Mouse (Mus musculus) hindbrain, embryonic 12.5 days (tissue): ENCODE data around the gene Gm20388. TPM values are rescaled to one million over a fixed set of nuclear protein-coding genes. Genes with fewer than 3 reads are reported as not detected.

Experiments used
- ATAC-seq: fragments of 200-750 bp; cut with Nextera tagmentation; 2 replicates; pipeline ENCODE4 v1.8.0; 2017; ENCODE audit warnings: moderate TSS enrichment; ENCODE audit not compliant: low FRiP score
- H3K27ac ChIP-seq: fragments of 300-500 bp; sonication (generic); 2 replicates; pipeline ENCODE4 v1.5.1; 2016; ENCODE audit warnings: mild to moderate bottlenecking
- H3K27me3 ChIP-seq: fragments of 300-500 bp; sonication (generic); 2 replicates; pipeline ENCODE4 v1.6.1; 2016; ENCODE audit warnings: mild to moderate bottlenecking
- H3K36me3 ChIP-seq: fragments of 300-500 bp; sonication (generic); 2 replicates; pipeline ENCODE4 v1.6.1; 2016; ENCODE audit warnings: mild to moderate bottlenecking
- H3K4me1 ChIP-seq: fragments of 300-500 bp; sonication (generic); 2 replicates; pipeline ENCODE4 v1.6.1; 2016
- H3K4me2 ChIP-seq: fragments of 300-500 bp; sonication (generic); replicated peaks from 2 replicates; pipeline ENCODE4 v1.6.1; 2016; ENCODE audit warnings: mild to moderate bottlenecking
- H3K4me3 ChIP-seq: fragments of 300-500 bp; sonication (generic); 2 replicates; pipeline ENCODE4 v1.5.1; 2016; ENCODE audit warnings: mild to moderate bottlenecking
- H3K9ac ChIP-seq: fragments of 300-500 bp; sonication (generic); 2 replicates; pipeline ENCODE4 v1.6.1; 2016; ENCODE audit warnings: mild to moderate bottlenecking, moderate library complexity
- H3K9me3 ChIP-seq: fragments of 300-500 bp; sonication (generic); replicated peaks from 2 replicates; pipeline ENCODE4 v1.6.1; 2016; ENCODE audit warnings: mild to moderate bottlenecking
- WGBS: fragments of 180-500 bp; shearing (Covaris S2); methylation state at CpG from one replicate; pipeline ENCODE4 v1.1.7; 2016; 5-methylcytosine and 5-hydroxymethylcytosine counted together
- polyA plus RNA-seq: library from polyadenylated mRNA; unstranded; fragments of >200 nt; fragmentation: Nextera tagmentation; extraction: Ambion mirVana; gene quantifications from 2 replicates; pipeline ENCODE4 v1.2.1, GENCODE M21; 2016

Gene Gm20388
- polyA plus RNA-seq, 1 experiment from 2014 or later = not detected

GRCm38 (mm10) chr8:123361082-123361739, 3450.6 kb downstream of the Gm20388 start:
- WGBS = 43% methylated on average over 12 of the region's 12 CpGs
- peak overlapping the region; percentile 40 for H3K27ac ChIP-seq

GRCm38 (mm10) chr8:123373403-123374238, 3463.0 kb downstream of the Gm20388 start, which contains the start of gene Tcf25:
TSS of gene Tcf25 (plus strand) at chr8:123373753.
- Histone ChIP-seq H3K4me3 (peak within 1 kb of the TSS; percentile 83), H3K4me2 (peak within 1 kb of the TSS; percentile 78), H3K36me3 (peaks cover 16% of the 10 kb centered on the region), H3K9me3 (no peaks in the 10 kb centered on the region), H3K27me3 (no peaks in the 10 kb centered on the region; the same call in 1 of the 2 replicates), H3K9ac (peak within 1 kb of the TSS; percentile 81), H3K27ac (peak within 1 kb of the TSS; percentile 94), H3K4me1 (peaks cover 19% of the 10 kb centered on the region)
- under 1% methylated on average over 75 of the region's 75 CpGs for WGBS
- peak; percentile 91 for ATAC-seq

More at GRCm38 (mm10) chr8:123361082-123361739, 3450.6 kb downstream of the Gm20388 start:
- Histone ChIP-seq H3K4me3 (no peak overlapping the region), H3K27me3 (no peaks in the 10 kb centered on the region), H3K9ac (no peak overlapping the region), H3K9me3 (no peaks in the 10 kb centered on the region), H3K36me3 (peaks cover 61% of the 10 kb centered on the region), H3K4me1 (no peaks in the 10 kb centered on the region), H3K4me2 (no peak overlapping the region)
- ATAC-seq = peak; percentile 67

GRCm38 (mm10) chr8:123374239-123374578, 3463.6 kb downstream of the Gm20388 start:
- under 1% methylated on average over 20 of the region's 20 CpGs for WGBS
- peak overlapping the region; percentile 81 for H3K9ac ChIP-seq
- peaks cover 11% of the 10 kb centered on the region; the same call in 1 of the 2 replicates for H3K36me3 ChIP-seq
- peak overlapping the region; percentile 78 for H3K4me2 ChIP-seq
- H3K9me3 ChIP-seq = no peaks in the 10 kb centered on the region
- H3K4me3 ChIP-seq = peak overlapping the region; percentile 83
- peak overlapping the region; percentile 94 for H3K27ac ChIP-seq
- no peaks in the 10 kb centered on the region; the same call in 1 of the 2 replicates for H3K27me3 ChIP-seq
- peak; percentile 80 for ATAC-seq
- peaks cover 19% of the 10 kb centered on the region for H3K4me1 ChIP-seq

DNA sequence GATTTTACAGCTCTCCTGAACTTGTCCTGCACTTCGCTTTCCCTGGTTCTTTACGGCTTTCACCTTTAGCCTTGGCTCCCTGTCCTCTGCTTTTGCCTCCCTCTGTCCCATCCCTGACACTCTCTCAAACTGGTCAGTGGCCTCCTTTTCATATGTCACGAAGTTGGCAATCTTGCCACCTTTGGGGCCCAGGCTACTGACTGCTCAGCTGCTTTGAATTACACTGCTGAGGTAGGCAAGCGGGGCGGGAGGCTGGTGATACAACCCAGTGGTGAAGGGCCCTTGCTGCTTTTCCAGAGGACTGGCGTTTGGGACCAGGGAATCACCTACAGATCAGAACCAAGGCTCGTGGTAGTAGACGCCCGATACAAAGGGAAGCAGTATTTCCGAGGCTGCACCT, 3465.1 kb downstream of the Gm20388 start:
- no peak for ATAC-seq
- Histone ChIP-seq H3K36me3 (peaks cover 6% of the 10 kb centered on the region), H3K4me1 (peaks cover 19% of the 10 kb centered on the region), H3K4me3 (no peak overlapping the region), H3K27me3 (no peaks in the 10 kb centered on the region; the same call in 1 of the 2 replicates), H3K4me2 (no peak overlapping the region), H3K9ac (peak overlapping the region; percentile 35; the same call in 1 of the 2 replicates), H3K9me3 (no peaks in the 10 kb centered on the region), H3K27ac (no peak overlapping the region; the same call in 1 of the 2 replicates)
- 84% methylated on average over 10 of the region's 10 CpGs for WGBS

- 60% methylated on average over 8 of the region's 8 CpGs for WGBS
- peaks cover 10% of the 10 kb centered on the region for H3K36me3 ChIP-seq
- no peaks in the 10 kb centered on the region; the same call in 1 of the 2 replicates for H3K27me3 ChIP-seq
- H3K27ac ChIP-seq = no peak overlapping the region; the same call in 1 of the 2 replicates
- no peak overlapping the region for H3K4me3 ChIP-seq
- no peak for ATAC-seq
- no peak overlapping the region for H3K4me2 ChIP-seq
- H3K9me3 ChIP-seq = no peaks in the 10 kb centered on the region
- no peak overlapping the region; the same call in 1 of the 2 replicates for H3K9ac ChIP-seq
- H3K4me1 ChIP-seq = peaks cover 19% of the 10 kb centered on the region
Observed at GRCm38 (mm10) chr8:123376106-123376505, 3465.5 kb downstream of the Gm20388 start.

DNA sequence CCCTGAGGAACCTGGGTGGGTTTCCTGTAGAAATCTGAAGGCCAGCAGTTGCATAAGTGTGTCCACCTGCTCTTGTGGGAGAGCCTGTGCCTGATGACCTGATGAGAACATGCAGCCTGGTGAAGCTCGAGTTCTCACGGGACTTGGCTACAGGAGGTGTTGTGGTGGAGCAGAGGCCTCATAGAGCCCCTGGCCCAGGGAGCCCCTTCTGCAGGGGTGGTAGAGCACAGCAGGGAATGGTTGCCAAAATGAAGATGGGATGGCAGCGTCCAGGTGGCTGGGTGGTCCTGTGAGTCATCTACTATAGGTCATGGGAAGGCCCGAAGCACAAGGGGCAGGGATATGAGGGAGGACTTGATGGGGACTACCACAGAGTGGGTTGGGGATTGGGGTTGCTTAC, 3471.1 kb downstream of the Gm20388 start:
- H3K27ac ChIP-seq = no peak overlapping the region
- H3K36me3 ChIP-seq = peaks cover 66% of the 10 kb centered on the region
- WGBS = 93% methylated on average over 4 of the region's 4 CpGs
- H3K9me3 ChIP-seq = no peaks in the 10 kb centered on the region
- H3K9ac ChIP-seq = no peak overlapping the region
- no peak for ATAC-seq
- H3K27me3 ChIP-seq = no peaks in the 10 kb centered on the region
- H3K4me3 ChIP-seq = no peak overlapping the region
- H3K4me1 ChIP-seq = no peaks in the 10 kb centered on the region
- no peak overlapping the region for H3K4me2 ChIP-seq

DNA sequence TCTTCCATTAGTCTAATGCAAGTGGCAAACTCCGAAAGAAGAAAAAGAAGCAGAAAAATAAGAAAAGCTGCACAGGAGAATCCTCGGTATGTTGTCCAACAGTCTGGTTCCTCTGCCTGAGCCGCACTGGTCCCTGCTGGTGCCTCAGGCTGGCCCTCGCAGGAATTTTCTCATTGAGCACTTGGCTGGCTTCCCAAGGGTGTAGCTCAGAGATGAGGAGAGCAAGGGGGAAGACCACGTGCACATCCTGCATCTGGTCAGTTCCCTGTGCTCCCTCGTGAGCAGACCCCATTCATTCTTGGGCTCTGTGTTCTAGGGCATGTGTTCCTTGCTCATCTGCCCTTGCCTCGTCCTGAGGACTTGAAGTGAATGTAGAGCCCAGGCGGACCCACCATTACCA, 3471.9 kb downstream of the Gm20388 start:
- Histone ChIP-seq H3K27me3 (no peaks in the 10 kb centered on the region), H3K4me1 (no peaks in the 10 kb centered on the region), H3K4me3 (no peak overlapping the region), H3K27ac (no peak overlapping the region), H3K4me2 (no peak overlapping the region), H3K9me3 (no peaks in the 10 kb centered on the region), H3K9ac (no peak overlapping the region), H3K36me3 (peaks cover 69% of the 10 kb centered on the region)
- WGBS = 93% methylated on average over 8 of the region's 8 CpGs
- ATAC-seq = no peak

GRCm38 (mm10) chr8:123384883-123385540, 3474.4 kb downstream of the Gm20388 start:
- no peaks in the 10 kb centered on the region for H3K9me3 ChIP-seq
- H3K4me2 ChIP-seq = no peak overlapping the region
- peaks cover 94% of the 10 kb centered on the region for H3K36me3 ChIP-seq
- ATAC-seq = no peak
- no peak overlapping the region for H3K27ac ChIP-seq
- no peaks in the 10 kb centered on the region for H3K27me3 ChIP-seq
- no peaks in the 10 kb centered on the region for H3K4me1 ChIP-seq
- no peak overlapping the region for H3K9ac ChIP-seq
- H3K4me3 ChIP-seq = no peak overlapping the region
- 71% methylated on average over 9 of the region's 9 CpGs for WGBS

GRCm38 (mm10) chr8:123387041-123387440, 3476.4 kb downstream of the Gm20388 start:
- no peak overlapping the region for H3K4me3 ChIP-seq
- ATAC-seq = no peak
- H3K27me3 ChIP-seq = no peaks in the 10 kb centered on the region
- no peak overlapping the region for H3K27ac ChIP-seq
- no peak overlapping the region for H3K4me2 ChIP-seq
- no peaks in the 10 kb centered on the region for H3K4me1 ChIP-seq
- no peak overlapping the region for H3K9ac ChIP-seq
- peaks cover 100% of the 10 kb centered on the region for H3K36me3 ChIP-seq
- 79% methylated on average over 3 of the region's 3 CpGs for WGBS
- no peaks in the 10 kb centered on the region for H3K9me3 ChIP-seq

GRCm38 (mm10) chr8:123387801-123388200, 3477.2 kb downstream of the Gm20388 start:
- no peaks in the 10 kb centered on the region for H3K4me1 ChIP-seq
- H3K27me3 ChIP-seq = no peaks in the 10 kb centered on the region
- no peak overlapping the region for H3K27ac ChIP-seq
- H3K4me3 ChIP-seq = no peak overlapping the region
- H3K9ac ChIP-seq = no peak overlapping the region
- no peak overlapping the region for H3K4me2 ChIP-seq
- H3K9me3 ChIP-seq = no peaks in the 10 kb centered on the region
- H3K36me3 ChIP-seq = peaks cover 100% of the 10 kb centered on the region
- WGBS = 95% methylated on average over 8 of the region's 8 CpGs
- ATAC-seq = no peak

- 96% methylated on average over 7 of the region's 7 CpGs for WGBS
- Histone ChIP-seq H3K36me3 (peaks cover 100% of the 10 kb centered on the region), H3K9ac (no peak overlapping the region), H3K4me1 (no peaks in the 10 kb centered on the region), H3K9me3 (no peaks in the 10 kb centered on the region), H3K4me3 (no peak overlapping the region), H3K27me3 (no peaks in the 10 kb centered on the region), H3K4me2 (no peak overlapping the region), H3K27ac (no peak overlapping the region)
- ATAC-seq = no peak
Observed at GRCm38 (mm10) chr8:123389026-123389425, 3478.4 kb downstream of the Gm20388 start.

DNA sequence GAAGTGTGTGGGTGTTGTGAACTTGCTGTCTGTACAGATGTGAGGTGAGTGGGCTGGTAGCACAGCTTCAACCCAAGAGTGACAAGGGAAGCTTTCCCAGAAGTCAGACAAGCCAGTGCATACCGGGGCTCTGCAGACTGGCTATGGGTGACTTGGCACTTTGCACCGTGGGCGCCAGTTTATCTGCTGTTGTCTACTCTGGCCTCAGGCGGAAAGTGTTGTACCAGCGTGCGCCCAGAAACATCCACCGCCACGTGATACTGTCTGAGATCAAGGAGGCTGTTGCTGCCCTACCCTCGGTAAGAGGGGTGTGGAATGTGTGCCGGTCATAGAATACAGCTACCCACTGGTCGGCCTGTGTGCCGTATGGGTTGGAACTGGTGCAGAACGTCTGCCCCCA, 3487.7 kb downstream of the Gm20388 start:
- Histone ChIP-seq H3K36me3 (peaks cover 100% of the 10 kb centered on the region), H3K9me3 (no peaks in the 10 kb centered on the region), H3K4me2 (no peak overlapping the region), H3K4me1 (no peaks in the 10 kb centered on the region), H3K9ac (no peak overlapping the region), H3K27me3 (no peaks in the 10 kb centered on the region), H3K27ac (no peak overlapping the region), H3K4me3 (no peak overlapping the region)
- 96% methylated on average over 13 of the region's 13 CpGs for WGBS
- ATAC-seq = no peak
